Mouse (Mus musculus) layer of hippocampus, postnatal 36 days (tissue): ENCODE measurements at regions not wholly inside any gene's neighbourhood (a gene's known extent, or its start where the extent isn't known, plus 50 kb on each side); places are given as distances from the start of the nearest gene placed in this dataset.

ENCODE experiments used
- DNase-seq, 2 experiments: peaks; one replicate each; pipeline ENCODE4 v3.0.0; 2022

DNA sequence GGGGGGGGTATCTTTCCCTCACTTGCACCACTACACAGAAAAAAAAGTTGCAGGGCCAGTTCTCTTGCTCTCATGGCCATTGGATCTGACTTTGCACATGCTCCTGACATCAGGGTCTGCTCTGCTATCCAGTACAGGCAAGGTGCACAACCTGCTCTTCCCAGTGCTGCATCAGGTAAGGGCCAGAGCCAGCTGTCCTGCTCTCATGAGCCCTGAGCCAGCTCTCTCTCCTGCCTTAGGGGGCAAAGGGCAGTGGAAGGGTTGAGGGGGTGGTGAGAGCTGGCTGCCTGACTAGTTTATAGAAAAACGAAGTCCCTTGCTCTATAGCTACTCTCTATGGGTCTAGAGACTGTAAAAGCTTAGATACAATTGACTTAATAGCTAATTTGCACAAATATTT lies 927.6 kb downstream of the Rab28 start:
- no peak for DNase-seq

DNA sequence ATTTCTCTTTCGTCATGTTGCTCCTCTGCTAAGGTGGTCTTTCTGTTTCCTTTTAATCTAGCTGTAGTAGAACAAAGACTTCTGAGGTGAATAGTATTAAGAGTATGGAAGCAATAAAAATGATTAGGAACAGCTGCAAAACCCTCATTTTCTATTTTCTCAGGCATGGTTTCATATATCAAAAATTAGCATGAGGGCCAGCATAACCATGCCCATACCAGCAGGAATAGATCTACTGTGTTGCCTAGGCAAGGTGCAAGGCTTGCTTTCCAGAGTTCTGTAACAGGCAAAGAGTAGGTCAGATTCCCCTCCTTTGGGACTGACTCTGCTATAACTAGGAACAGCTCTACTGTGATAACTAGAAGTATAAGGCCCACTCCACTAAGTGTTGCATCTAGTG lies 928.1 kb downstream of the Rab28 start:
- no peak for DNase-seq

DNA sequence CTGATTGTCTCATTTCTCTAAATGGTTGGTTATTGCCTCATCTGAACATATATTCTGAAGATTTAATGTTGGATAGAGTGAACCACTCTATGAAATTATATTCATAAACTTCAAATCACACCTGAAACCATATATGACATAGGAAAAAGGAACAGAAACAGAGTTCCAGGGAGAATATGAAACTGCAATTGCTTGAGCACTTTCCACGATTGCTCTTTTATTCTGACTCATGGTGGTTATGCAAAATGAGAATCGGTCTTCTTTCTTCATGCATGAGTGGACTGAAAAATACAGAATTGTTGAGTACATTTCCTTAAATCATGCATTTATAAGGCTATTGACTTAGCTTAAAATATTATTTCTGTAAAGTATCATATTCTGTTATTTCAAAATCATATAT lies 932.1 kb downstream of the Rab28 start:
- no peak for DNase-seq

DNA sequence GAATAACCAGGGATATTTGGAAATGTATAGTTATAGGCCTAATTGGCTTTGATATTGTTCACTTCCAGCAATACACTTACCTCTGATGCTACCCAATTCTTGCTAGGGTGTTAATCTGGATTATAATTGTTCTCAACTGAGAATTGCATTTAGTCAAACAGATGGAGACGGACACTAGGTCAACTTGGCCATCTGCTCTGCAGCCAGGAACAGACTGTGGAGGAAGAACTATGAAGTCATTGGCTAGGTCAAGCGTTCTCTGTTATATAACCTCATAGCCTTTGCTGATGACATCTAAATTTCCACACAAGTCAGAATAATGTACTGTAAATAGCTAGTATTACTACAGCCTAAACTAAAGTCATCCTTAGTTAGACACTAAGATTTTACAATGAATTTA lies 947.7 kb downstream of the Rab28 start:
- no peak for DNase-seq

DNA sequence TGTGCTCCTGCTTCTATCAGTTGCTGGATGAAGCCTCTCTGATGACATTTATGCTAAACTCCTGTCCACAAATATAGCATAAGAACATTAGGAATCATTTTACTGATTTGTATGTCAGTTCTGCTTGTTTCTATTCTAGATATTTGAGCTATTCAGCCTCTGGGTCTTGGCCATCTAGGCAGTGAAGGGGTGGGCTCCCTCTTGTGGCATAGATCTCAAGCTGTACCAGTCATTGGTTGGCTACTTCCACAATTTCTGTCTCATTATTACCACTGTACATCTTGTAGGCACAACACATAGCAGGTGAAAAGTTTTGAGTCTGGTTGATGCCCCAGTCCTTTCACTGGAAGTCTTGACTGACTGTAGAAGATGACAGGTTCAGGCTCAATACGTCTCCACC lies 957.9 kb downstream of the Rab28 start:
- DNase-seq, result no peak

DNA sequence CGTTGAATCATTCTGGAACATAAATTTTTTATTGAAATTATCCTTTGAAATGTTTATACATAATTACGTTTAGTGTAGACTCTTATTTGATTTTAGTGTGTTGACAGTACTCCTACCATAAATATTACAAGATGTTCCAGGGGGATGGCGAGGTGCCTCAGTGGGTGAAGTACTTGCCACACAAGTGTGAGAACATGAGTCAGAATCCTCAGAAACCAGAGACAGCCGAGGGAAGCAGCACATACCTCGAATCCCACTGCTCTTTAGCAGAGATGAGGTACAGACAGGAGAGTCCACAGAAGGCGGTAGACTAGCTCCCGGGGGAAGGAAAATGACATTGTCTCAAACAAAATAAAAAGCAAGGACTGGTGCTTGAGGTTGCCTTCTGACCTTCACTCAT lies 972.3 kb downstream of the Rab28 start:
- DNase-seq, result no peak

DNA sequence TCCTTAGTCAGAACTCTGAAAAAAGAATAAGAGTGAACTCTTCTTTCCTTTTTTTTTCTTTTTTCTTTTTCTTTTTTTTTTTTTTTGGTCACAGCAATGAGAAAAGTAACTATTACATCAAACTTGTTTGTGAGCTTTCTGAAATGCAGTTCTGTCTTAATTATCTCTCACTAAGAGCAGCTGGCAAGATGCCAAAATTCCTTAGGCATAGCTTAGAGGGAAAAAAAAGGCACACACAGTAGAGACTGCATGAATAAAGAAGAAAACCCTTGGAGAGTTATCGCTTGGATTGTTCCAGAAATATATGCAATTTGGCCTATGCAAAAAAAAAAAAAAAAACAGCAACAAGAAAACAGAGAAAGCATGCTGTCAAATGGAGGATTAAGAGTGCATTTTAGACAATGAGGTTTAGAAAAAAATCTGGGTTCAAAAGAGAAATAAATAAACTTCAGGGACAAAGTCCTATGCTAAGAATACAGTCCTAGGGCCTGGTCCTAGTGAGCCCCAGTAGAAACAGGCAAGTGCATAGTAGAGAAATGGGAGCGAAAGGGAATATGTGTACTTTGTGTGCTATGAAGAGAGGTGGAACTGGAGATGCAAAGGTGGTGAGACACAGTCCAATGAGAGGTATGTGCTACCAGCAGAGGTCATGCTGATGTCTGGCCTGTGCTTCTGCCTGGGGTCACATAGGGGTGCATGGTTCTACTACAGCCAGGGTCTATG lies 974.0 kb downstream of the Rab28 start:
- no peak for DNase-seq

DNA sequence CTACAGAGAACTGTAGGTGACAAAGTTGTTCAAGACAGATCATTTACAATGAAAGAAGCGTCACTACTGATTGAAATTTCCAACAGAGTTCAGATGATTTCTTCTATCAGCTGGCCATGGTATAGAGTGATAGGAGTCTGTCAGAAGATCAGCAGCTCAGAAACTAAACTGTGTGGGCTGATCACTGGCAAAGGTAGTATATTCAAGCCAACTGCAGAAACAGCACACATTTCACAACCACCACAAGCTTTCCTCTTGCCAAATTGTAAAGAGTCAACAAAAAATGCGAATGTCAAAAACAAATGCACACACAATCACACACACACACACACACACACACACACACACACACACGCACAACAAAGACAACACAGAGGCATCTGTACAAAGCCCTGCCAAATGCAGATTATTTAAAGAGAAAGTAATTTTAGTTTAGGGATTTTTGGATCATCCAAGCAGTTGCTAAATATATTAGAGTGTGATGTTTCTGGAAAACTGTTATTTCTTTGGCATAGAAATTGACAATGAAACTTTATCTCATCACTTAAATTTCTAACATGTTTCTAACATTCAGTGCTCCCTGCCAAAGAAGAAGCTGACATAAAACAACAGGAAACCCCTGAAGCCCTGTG lies 959.3 kb upstream of the Hs3st1 start:
- DNase-seq, result no peak

DNA sequence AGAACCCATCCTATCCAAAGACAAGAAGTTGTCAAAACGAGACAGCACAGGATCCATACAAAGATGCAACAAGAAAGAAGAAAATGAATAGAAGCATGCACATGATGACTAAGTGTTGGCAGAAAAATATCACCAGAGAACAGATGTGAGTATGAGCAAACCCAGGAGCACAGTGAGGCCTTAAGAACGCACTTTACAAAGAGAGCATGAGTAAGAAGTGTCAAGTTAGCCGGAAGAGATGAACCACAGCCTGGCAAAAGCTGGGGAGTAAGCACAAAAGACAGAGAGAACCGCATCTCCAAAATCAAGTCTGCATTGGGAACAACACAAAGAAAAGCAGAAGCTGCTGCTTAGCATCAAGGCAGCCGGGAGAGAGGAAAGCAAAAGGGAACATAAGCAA lies 946.4 kb upstream of the Hs3st1 start:
- DNase-seq, result peak in 1 of 2 experiments; percentile 1

DNA sequence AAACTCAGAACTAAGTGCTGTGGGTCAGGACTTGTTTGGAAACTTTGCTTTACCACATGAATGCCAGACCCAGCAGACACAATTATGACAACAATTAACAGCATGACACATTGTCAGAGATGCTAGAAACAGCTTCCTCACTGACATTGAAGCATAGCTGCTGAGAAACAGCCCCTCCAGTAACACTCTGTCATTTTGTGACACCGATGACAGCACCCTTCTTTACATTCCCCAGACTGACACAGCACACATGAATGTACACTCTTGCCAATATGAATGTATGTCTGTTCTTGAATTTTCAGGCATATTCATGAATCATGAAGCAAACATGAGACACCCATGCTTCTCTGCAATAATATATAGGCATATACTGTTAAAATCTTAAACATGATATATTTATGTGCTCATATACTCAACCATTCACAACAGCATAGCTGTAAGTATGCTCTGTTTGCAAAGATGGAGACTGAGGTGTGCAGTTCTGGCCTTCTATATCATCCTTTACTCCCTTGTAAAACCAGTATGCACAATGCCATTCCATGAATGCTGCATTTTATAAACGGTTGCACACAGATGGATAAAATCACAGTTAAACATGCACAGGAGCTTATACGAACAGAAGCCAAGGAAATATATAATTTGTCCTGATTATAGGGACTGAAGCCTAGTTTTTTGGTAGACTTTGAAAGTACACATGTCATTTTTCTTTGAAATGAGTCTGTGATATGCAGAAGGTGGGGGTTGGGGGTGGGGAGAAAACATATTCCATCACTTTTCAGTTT lies 942.4 kb upstream of the Hs3st1 start:
- no peak for DNase-seq
